Mouse (Mus musculus) megakaryocyte, adult 5-6 weeks (primary cell): ENCODE data around the gene Gm17693. TPM values are rescaled to one million over a fixed set of nuclear protein-coding genes. Genes with fewer than 3 reads are reported as not detected.
"Not testable (repeated sequence)": the region's sequence is repeated elsewhere in the genome, so short reads cannot be mapped to it uniquely, and the experiment has no call there.

Source experiments
- ATAC-seq: 2 replicates; pipeline ENCODE4 v1.8.0; 2016; ENCODE audit warnings: mild to moderate bottlenecking, inconsistent platforms; ENCODE audit not compliant: poor library complexity, severe bottlenecking
- total RNA-seq, 2 experiments: library from RNA; stranded (forward) in 1 of 2; stranded (reverse) in 1 of 2; fragments of 153-499, 151-499 nt in 1 of 2; fragments of 221-1000, 200-1000 nt in 1 of 2; gene quantifications; 2 replicates each; pipeline versions ENCODE4 v1.2.3 to v1.2.4; 2015 to 2017

Gene Gm17693
- not detected in 2 replicates for total RNA-seq (2015)
- not detected in 2 replicates for total RNA-seq (2017)

GRCm38 (mm10) chrX:125705144-125705543 is at the start of gene Gm17693:
Gm17693 (plus strand) TSS chrX:125705444.
- not testable (repeated sequence) for ATAC-seq
